16 mouse cellular contexts compared by ENCODE assay signal in the genomic region with DNA sequence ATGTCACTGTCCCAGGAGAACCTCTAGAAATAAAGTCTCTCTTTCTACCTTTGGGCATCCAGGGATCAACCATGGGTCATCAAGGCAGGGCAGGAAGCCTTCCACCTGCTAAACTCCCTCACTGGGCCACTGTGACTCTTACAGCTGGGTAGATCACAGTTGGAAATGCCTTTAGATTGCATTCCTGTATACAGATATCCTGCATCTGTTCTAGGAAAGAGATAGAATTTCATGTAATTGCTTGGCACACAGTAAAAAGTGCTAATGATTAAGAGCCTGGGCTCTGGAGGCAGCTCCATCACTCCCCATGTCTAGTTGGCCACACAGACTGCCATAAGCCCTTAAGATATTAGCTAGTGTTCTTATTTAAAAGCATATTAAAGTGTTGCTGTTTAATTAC.
"Had no signal": no experiment of that assay in that cellular context is flagged by ENCODE, and none has a peak within 500 bp of the region (broad histone marks: within the 10 kb centered on the region; RNA-seq: fewer than 3 reads in every experiment).

No protein-coding gene starts in this region.

- H3K27me3 ChIP-seq: liver, embryonic 13.5 days; lung, embryonic 15.5 days; megakaryocyte, embryonic 14.5 days had no signal

- H3K4me2 ChIP-seq: liver, embryonic 13.5 days; lung, embryonic 15.5 days; midbrain, embryonic 11.5 days had no signal

- H3K4me1 ChIP-seq: lung, embryonic 15.5 days had no signal

- H3K36me3 ChIP-seq: liver, embryonic 13.5 days; lung, embryonic 15.5 days had no signal

- H3K9ac ChIP-seq: liver, embryonic 13.5 days; liver, postnatal 0 days; lung, embryonic 15.5 days had no signal

- DNase-seq: kidney, postnatal 25 days; layer of hippocampus, adult 9-11 months; layer of hippocampus, postnatal 36 days; liver; liver, embryonic 13.5 days; liver, postnatal 0 days; lung, postnatal 14 days; right cerebral cortex, adult 18-20 months; right cerebral cortex, postnatal 25 days; thymus, postnatal 4 days had no signal

- H3K4me3 ChIP-seq: liver, embryonic 13.5 days; lung, embryonic 15.5 days; megakaryocyte, embryonic 14.5 days had no signal

- H3K9me3 ChIP-seq: liver, embryonic 13.5 days; lung, embryonic 15.5 days; megakaryocyte, embryonic 14.5 days had no signal

- H3K27ac ChIP-seq: liver, embryonic 13.5 days; lung, embryonic 15.5 days; macrophage had no signal

- ATAC-seq: intestine, embryonic 16.5 days; liver, postnatal 0 days; midbrain, embryonic 16.5 days had no signal
